Mouse (Mus musculus) ES-Bruce4 (cell line): ENCODE measurements at regions not wholly inside any gene's neighbourhood (a gene's known extent, or its start where the extent isn't known, plus 50 kb on each side); places are given as distances from the start of the nearest gene placed in this dataset.

Experiments
- CTCF ChIP-seq: IDR thresholded peaks from one replicate; pipeline ENCODE4 v1.8.1; 2011; ENCODE audit warnings: low read depth, low read length
- EP300 ChIP-seq: IDR thresholded peaks from 2 replicates; pipeline ENCODE4 v1.6.1; 2011; ENCODE audit warnings: low read depth, low read length; ENCODE audit not compliant: insufficient read depth
- POLR2A ChIP-seq: IDR thresholded peaks from one replicate; pipeline ENCODE4 v1.8.1; 2011; ENCODE audit warnings: low read length; ENCODE audit not compliant: insufficient read depth

- no peak for TF ChIP-seq CTCF
- no peak for TF ChIP-seq POLR2A
- no peak for TF ChIP-seq EP300
Observed at GRCm38 (mm10) chr12:110022631-110023030, 256.2 kb upstream of the Dio3 start.
